Mouse (Mus musculus) heart, adult 2 months (tissue): ENCODE results near the gene Inafm2. TPM values are rescaled to one million over a fixed set of nuclear protein-coding genes. Genes with fewer than 3 reads are reported as not detected.
A peak's percentile ranks its signal among the peaks of the same experiment; 100 is the strongest.

Source experiments
- DNase-seq, 2 experiments: peaks; one replicate each; pipeline ENCODE4 v3.0.0; 2021
- H3K27ac ChIP-seq: fragments of 200-600 bp; 2 replicates; pipeline ENCODE4 v1.8.1; 2022
- H3K27me3 ChIP-seq: fragments of 200-500 bp; 2 replicates; pipeline ENCODE4 v1.6.1; 2012; ENCODE audit warnings: mild to moderate bottlenecking, low read length, inconsistent platforms, mixed read lengths; ENCODE audit not compliant: control insufficient read depth, insufficient read depth
- H3K36me3 ChIP-seq: fragments of 200-500 bp; 2 replicates; pipeline ENCODE4 v1.6.1; 2012; ENCODE audit warnings: low read length, inconsistent platforms; ENCODE audit not compliant: control insufficient read depth, insufficient read depth
- H3K4me1 ChIP-seq: fragments of 200-500 bp; 2 replicates; pipeline ENCODE4 v1.6.1; 2011; ENCODE audit warnings: low read length; ENCODE audit not compliant: control insufficient read depth, insufficient read depth
- H3K4me3 ChIP-seq: fragments of 200-600 bp; 2 replicates; pipeline ENCODE4 v1.8.1; 2022
- H3K79me2 ChIP-seq: fragments of 200-500 bp; replicated peaks from 2 replicates; pipeline ENCODE4 v1.6.1; 2012; ENCODE audit warnings: mild to moderate bottlenecking, inconsistent platforms, low read length, moderate library complexity, mixed read lengths; ENCODE audit not compliant: control insufficient read depth, insufficient read depth
- H3K9ac ChIP-seq: fragments of 200-500 bp; 2 replicates; pipeline ENCODE4 v1.6.1; 2012; ENCODE audit warnings: low read depth, mild to moderate bottlenecking, control low read depth, inconsistent platforms, low read length, mixed read lengths
- CTCF ChIP-seq: fragments of 200-600 bp; IDR thresholded peaks from 2 replicates; pipeline ENCODE4 v1.8.1; 2022; ENCODE audit warnings: antibody characterized with exemption, mild to moderate bottlenecking, moderate library complexity
- EP300 ChIP-seq: fragments of 200-500 bp; IDR thresholded peaks from 2 replicates; pipeline ENCODE4 v1.6.1; 2011; ENCODE audit warnings: low read depth, low read length, control low read depth; ENCODE audit not compliant: insufficient read depth
- POLR2A ChIP-seq: fragments of 200-500 bp; IDR thresholded peaks from 2 replicates; pipeline ENCODE4 v1.6.1; 2011; ENCODE audit warnings: mild to moderate bottlenecking, low read depth, low read length, control low read depth; ENCODE audit not compliant: insufficient read depth
- WGBS: fragments of 180-500 bp; shearing (Covaris S2); methylation state at CpG from one replicate; pipeline ENCODE4 v1.1.7; 2018; 5-methylcytosine and 5-hydroxymethylcytosine counted together
- intact Hi-C: fragments of 180-260 bp; cut with DNase I; formaldehyde crosslinking; loops from one replicate; pipeline ENCODE4 v1.15.1; 2025
- polyA plus RNA-seq: library from polyadenylated mRNA; depleted of rRNA; stranded (reverse); fragments of >200 nt; gene quantifications from 2 replicates; pipeline ENCODE4 v1.2.3, GENCODE M21; 2012
- total RNA-seq, 2 experiments: library from RNA; stranded (reverse); gene quantifications; 2 replicates each; pipeline ENCODE4 v1.2.3; 2021

Inafm2 gene
- total and polyA plus RNA-seq, 3 experiments, result 8.8 to 34.9 (median 31.8) TPM

GRCm38 (mm10) chr2:118750476-118750875 lies 4.9 kb downstream of the Inafm2 start:
- 0 out of 2 replicates have a peak, but pooled peaks have one; percentile 36 for TF ChIP-seq POLR2A
- peak; percentile 69 for TF ChIP-seq EP300
- TF ChIP-seq CTCF, result no peak
- intact Hi-C loops, result no loop called here
- Histone ChIP-seq H3K9ac (0 out of 2 replicates have a peak overlapping the region, but pooled peaks have one; percentile 14), H3K4me3 (no peak overlapping the region), H3K27ac (peak overlapping the region; percentile 77), H3K4me1 (peaks cover 15% of the 10 kb centered on the region), H3K36me3 (0 out of 2 replicates have a peak, but pooled peaks cover 2% of the 10 kb centered on the region), H3K79me2 (no peaks in the 10 kb centered on the region), H3K27me3 (no peaks in the 10 kb centered on the region)
- WGBS, result 38% methylated on average over 8 of the region's 8 CpGs
- peak; percentile 62 to 77 for DNase-seq

GRCm38 (mm10) chr2:118751896-118752791 lies 6.6 kb downstream of the Inafm2 start:
- 0 out of 2 replicates have a peak, but pooled peaks cover 2% of the 10 kb centered on the region for H3K36me3 ChIP-seq
- peak in 1 of 2 experiments; percentile 60 for DNase-seq
- TF ChIP-seq CTCF (no peak), EP300 (0 out of 2 replicates have a peak, but pooled peaks have one; percentile 10), POLR2A (0 out of 2 replicates have a peak, but pooled peaks have one; percentile 13)
- H3K4me1 ChIP-seq, result peaks cover 15% of the 10 kb centered on the region
- 47% methylated on average over 16 of the region's 16 CpGs for WGBS
- H3K79me2 ChIP-seq, result no peaks in the 10 kb centered on the region
- intact Hi-C loops, result no loop called here
- no peaks in the 10 kb centered on the region for H3K27me3 ChIP-seq
- peak overlapping the region; percentile 77 for H3K27ac ChIP-seq
- 0 out of 2 replicates have a peak overlapping the region, but pooled peaks have one; percentile 16 for H3K9ac ChIP-seq
- no peak overlapping the region for H3K4me3 ChIP-seq

- H3K36me3 ChIP-seq, result 0 out of 2 replicates have a peak, but pooled peaks cover 2% of the 10 kb centered on the region
- no peaks in the 10 kb centered on the region for H3K27me3 ChIP-seq
- no peak for DNase-seq
- no peak for TF ChIP-seq EP300
- no peak for TF ChIP-seq CTCF
- TF ChIP-seq POLR2A, result no peak
- H3K27ac ChIP-seq, result peak overlapping the region; percentile 77
- peaks cover 15% of the 10 kb centered on the region for H3K4me1 ChIP-seq
- H3K79me2 ChIP-seq, result no peaks in the 10 kb centered on the region
- no peak overlapping the region for H3K4me3 ChIP-seq
- WGBS, result 49% methylated on average over 4 of the region's 4 CpGs
- intact Hi-C loops, result no loop called here
- 0 out of 2 replicates have a peak overlapping the region, but pooled peaks have one; percentile 16 for H3K9ac ChIP-seq
Measured at GRCm38 (mm10) chr2:118752792-118753108, 7.2 kb downstream of the Inafm2 start.

DNA sequence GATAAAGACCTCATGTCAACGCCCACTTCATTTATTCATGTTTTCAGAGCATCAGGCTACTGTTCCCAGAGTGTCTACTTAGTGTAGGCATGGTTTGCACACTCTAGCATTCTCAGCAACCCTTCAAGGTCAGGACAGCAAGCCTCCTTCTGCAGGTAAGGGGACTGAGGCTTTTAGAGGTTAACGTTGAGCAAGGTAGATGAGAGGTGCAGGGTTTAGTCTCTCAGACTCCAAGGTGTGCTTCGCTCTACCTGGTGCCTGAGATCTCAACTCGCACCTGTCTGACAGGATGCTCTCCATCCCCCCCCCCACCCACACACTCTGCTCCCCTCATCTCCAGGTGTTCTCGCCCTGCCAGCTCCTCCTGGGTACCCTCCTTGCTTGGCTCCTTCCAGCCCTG lies 8.6 kb downstream of the Inafm2 start:
- 89% methylated on average over 5 of the region's 5 CpGs for WGBS
- Histone ChIP-seq H3K27ac (no peak overlapping the region), H3K79me2 (no peaks in the 10 kb centered on the region), H3K4me3 (no peak overlapping the region), H3K36me3 (no peaks in the 10 kb centered on the region), H3K4me1 (peaks cover 12% of the 10 kb centered on the region), H3K27me3 (no peaks in the 10 kb centered on the region), H3K9ac (no peak overlapping the region)
- no peak for DNase-seq
- intact Hi-C loops, result no loop called here
- no peak for TF ChIP-seq CTCF
- TF ChIP-seq EP300, result no peak
- peak; percentile 38; the same call in 1 of the 2 replicates for TF ChIP-seq POLR2A

DNA sequence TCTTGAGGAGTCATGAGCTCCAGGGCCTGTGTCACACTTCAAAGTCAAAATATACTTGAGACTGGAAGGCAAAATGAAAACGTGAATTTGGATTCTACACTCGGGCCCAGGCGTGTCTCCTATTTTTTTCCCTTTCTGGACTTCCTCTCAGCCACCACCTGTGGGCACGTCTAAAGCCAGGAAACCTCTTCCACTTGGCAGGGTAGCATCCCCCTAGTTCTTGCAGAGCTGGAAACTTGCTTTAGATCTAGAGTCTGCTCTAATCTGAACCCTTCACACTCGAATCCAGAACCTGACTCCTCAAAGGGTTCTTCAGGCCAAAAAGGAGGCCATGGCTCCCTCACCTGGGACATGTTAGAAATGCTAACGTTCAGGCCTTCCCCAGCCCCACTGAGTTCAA lies 9.8 kb downstream of the Inafm2 start:
- no peak overlapping the region for H3K9ac ChIP-seq
- no peaks in the 10 kb centered on the region for H3K79me2 ChIP-seq
- peaks cover 12% of the 10 kb centered on the region for H3K4me1 ChIP-seq
- 77% methylated on average over 6 of the region's 6 CpGs for WGBS
- DNase-seq, result no peak
- no peaks in the 10 kb centered on the region for H3K27me3 ChIP-seq
- TF ChIP-seq POLR2A, result no peak
- TF ChIP-seq EP300, result no peak
- TF ChIP-seq CTCF, result no peak
- intact Hi-C loops, result no loop called here
- no peak overlapping the region for H3K27ac ChIP-seq
- H3K36me3 ChIP-seq, result peaks cover 3% of the 10 kb centered on the region; the same call in 1 of the 2 replicates
- no peak overlapping the region for H3K4me3 ChIP-seq

DNA sequence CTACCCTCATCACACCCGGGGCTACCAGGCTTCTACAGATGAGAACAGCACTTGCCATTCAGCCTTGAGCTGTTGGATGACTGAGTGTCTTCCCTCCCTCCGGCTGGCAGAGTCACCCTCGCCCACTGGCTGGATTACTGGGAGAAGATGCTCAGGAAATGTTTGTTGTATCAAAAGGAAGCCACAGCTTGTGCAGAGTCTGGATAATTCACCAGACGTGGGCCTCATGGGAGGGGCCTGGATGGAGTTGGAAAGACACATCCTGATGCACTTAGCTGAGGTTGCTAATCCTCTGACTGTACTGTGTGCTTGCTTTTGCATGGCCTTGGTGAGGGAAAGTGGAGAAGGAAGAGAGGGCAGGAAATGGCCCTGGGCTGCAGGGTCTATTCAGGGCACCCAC lies 10.5 kb downstream of the Inafm2 start:
- H3K4me1 ChIP-seq, result peaks cover 12% of the 10 kb centered on the region
- 55% methylated on average over 4 of the region's 4 CpGs for WGBS
- H3K27ac ChIP-seq, result no peak overlapping the region
- H3K36me3 ChIP-seq, result peaks cover 3% of the 10 kb centered on the region; the same call in 1 of the 2 replicates
- H3K79me2 ChIP-seq, result no peaks in the 10 kb centered on the region
- H3K27me3 ChIP-seq, result no peaks in the 10 kb centered on the region
- no peak for DNase-seq
- no peak overlapping the region for H3K4me3 ChIP-seq
- TF ChIP-seq POLR2A (no peak), CTCF (no peak), EP300 (no peak)
- no peak overlapping the region for H3K9ac ChIP-seq
- intact Hi-C loops, result no loop called here
